Mouse (Mus musculus) fat pad, adult 2 months (tissue): ENCODE measurements around the gene Cmya5.
"Not testable (repeated sequence)": the region's sequence is repeated elsewhere in the genome, so short reads cannot be mapped to it uniquely, and the experiment has no call there.

Experiments
- DNase-seq: peaks from one replicate; pipeline ENCODE4 v3.0.0-alpha.2; 2011; ENCODE audit warnings: low read depth, low spot score; ENCODE audit errors: extremely low read depth

The Cmya5 gene

GRCm38 (mm10) chr13:93128111-93128860 is 16.2 kb downstream of the Cmya5 start:
- DNase-seq: no peak

- no peak for DNase-seq
Observed at GRCm38 (mm10) chr13:93122321-93122720, 22.2 kb downstream of the Cmya5 start.

GRCm38 (mm10) chr13:93117241-93117640 is 27.3 kb downstream of the Cmya5 start:
- no peak for DNase-seq

- DNase-seq: no peak
Observed at GRCm38 (mm10) chr13:93102340-93103090, 42.0 kb downstream of the Cmya5 start.

- no peak for DNase-seq
Observed at GRCm38 (mm10) chr13:93098596-93098995, 45.9 kb downstream of the Cmya5 start.

- no peak for DNase-seq
Observed at GRCm38 (mm10) chr13:93096643-93097042, 47.9 kb downstream of the Cmya5 start.

GRCm38 (mm10) chr13:93095097-93095791 is 49.3 kb downstream of the Cmya5 start:
- no peak for DNase-seq

- no peak for DNase-seq
Observed at GRCm38 (mm10) chr13:93094204-93094935, 50.2 kb downstream of the Cmya5 start.

GRCm38 (mm10) chr13:93093697-93094096 is 50.8 kb downstream of the Cmya5 start:
- DNase-seq: no peak

GRCm38 (mm10) chr13:93092916-93093429 is 51.6 kb downstream of the Cmya5 start:
- DNase-seq: no peak

GRCm38 (mm10) chr13:93091866-93092455 is 52.6 kb downstream of the Cmya5 start:
- DNase-seq: no peak

- DNase-seq: no peak
Observed at GRCm38 (mm10) chr13:93091176-93091575, 53.3 kb downstream of the Cmya5 start.

- DNase-seq: no peak
Observed at GRCm38 (mm10) chr13:93089481-93089880, 55.0 kb downstream of the Cmya5 start.

GRCm38 (mm10) chr13:93085711-93086110 is 58.8 kb downstream of the Cmya5 start:
- DNase-seq: no peak

- DNase-seq: not testable (repeated sequence)
Observed at GRCm38 (mm10) chr13:93082324-93082723, 62.2 kb downstream of the Cmya5 start.

GRCm38 (mm10) chr13:93080859-93081258 is 63.7 kb downstream of the Cmya5 start:
- no peak for DNase-seq

GRCm38 (mm10) chr13:93074147-93074641 is 70.3 kb downstream of the Cmya5 start:
- no peak for DNase-seq

- no peak for DNase-seq
Observed at GRCm38 (mm10) chr13:93073595-93073994, 70.9 kb downstream of the Cmya5 start.

- no peak for DNase-seq
Observed at GRCm38 (mm10) chr13:93072871-93073411, 71.6 kb downstream of the Cmya5 start.

GRCm38 (mm10) chr13:93070406-93070805 is 74.1 kb downstream of the Cmya5 start:
- no peak for DNase-seq
